Mouse (Mus musculus) midbrain, embryonic 10.5 days (tissue): ENCODE data around the gene Timm22. TPM values are rescaled to one million over a fixed set of nuclear protein-coding genes. Genes with fewer than 3 reads are reported as not detected.
A peak's percentile ranks its signal among the peaks of the same experiment; 100 is the strongest.

Experiments used
- DNase-seq: peaks from one replicate; pipeline ENCODE4 v3.0.0-alpha.2; 2017; ENCODE audit warnings: low spot score
- H3K27ac ChIP-seq: fragments of 300-500 bp; sonication (generic); replicated peaks from 2 replicates; pipeline ENCODE4 v1.5.1; 2016; ENCODE audit warnings: mild to moderate bottlenecking
- H3K27me3 ChIP-seq: fragments of 300-500 bp; sonication (generic); 2 replicates; pipeline ENCODE4 v1.6.1; 2016; ENCODE audit warnings: low read depth, mild to moderate bottlenecking; ENCODE audit not compliant: poor library complexity, severe bottlenecking
- H3K36me3 ChIP-seq: fragments of 300-500 bp; sonication (generic); 2 replicates; pipeline ENCODE4 v1.6.1; 2016; ENCODE audit warnings: mild to moderate bottlenecking, moderate library complexity
- H3K4me1 ChIP-seq: fragments of 300-500 bp; sonication (generic); 2 replicates; pipeline ENCODE4 v1.6.1; 2016
- H3K4me3 ChIP-seq: fragments of 300-500 bp; sonication (generic); 2 replicates; pipeline ENCODE4 v1.5.1; 2016; ENCODE audit warnings: mild to moderate bottlenecking, moderate library complexity
- H3K9me3 ChIP-seq: fragments of 300-500 bp; sonication (generic); replicated peaks from 2 replicates; pipeline ENCODE4 v1.6.1; 2016; ENCODE audit warnings: mild to moderate bottlenecking
- WGBS: fragments of 180-500 bp; shearing (Covaris S2); methylation state at CpG from one replicate; pipeline ENCODE4 v1.1.7; 2016; 5-methylcytosine and 5-hydroxymethylcytosine counted together
- polyA plus RNA-seq: library from polyadenylated mRNA; unstranded; fragments of >200 nt; fragmentation: Nextera tagmentation; extraction: Ambion mirVana; gene quantifications from 2 replicates; pipeline ENCODE4 v1.2.1, GENCODE M21; 2016

Gene Timm22
- polyA plus RNA-seq, 1 experiment from 2014 or later: 128 TPM

DNA sequence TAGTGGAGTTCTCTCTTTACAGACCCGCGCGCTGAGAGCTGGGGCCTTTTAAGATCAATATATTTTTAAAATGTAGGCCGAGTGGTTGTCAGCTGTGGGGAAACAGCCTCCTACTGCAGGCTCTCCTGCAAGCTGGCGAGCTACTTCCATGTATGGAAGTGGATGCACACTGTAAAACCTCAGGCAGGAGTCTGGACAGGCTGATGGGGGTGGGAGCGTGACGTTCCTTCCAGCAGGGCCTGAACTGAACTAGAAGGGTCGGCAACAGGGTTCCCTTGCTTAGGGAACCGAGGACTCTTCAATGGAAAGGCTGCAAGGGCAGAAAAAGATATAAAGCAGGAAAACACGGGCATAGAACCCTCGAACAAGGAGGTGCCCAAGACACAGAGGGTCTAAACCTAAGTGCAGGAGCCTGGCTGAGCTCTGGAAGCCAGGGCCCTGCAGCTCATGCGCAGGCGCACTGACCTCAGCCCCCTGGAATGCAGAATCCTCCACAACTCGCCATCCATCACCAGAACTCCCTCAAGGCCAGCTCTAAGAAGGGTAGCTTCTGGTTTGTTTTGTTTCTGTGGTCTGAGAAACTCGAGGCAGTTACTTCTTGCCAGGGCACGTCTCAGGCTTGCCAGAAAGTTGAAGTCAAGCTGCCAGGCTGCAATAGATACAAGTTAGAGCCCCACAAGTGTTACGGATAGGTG is 32.1 kb upstream of the Timm22 start:
- Histone ChIP-seq H3K36me3 (peaks cover 19% of the 10 kb centered on the region), H3K4me1 (peaks cover 83% of the 10 kb centered on the region), H3K9me3 (no peaks in the 10 kb centered on the region), H3K4me3 (no peak overlapping the region), H3K27me3 (no peaks in the 10 kb centered on the region), H3K27ac (peak overlapping the region; percentile 61)
- peak; percentile 40 for DNase-seq
- WGBS: 74% methylated on average over 17 of the region's 17 CpGs

- Histone ChIP-seq H3K4me1 (peaks cover 84% of the 10 kb centered on the region), H3K27ac (no peak overlapping the region), H3K27me3 (no peaks in the 10 kb centered on the region), H3K36me3 (peaks cover 26% of the 10 kb centered on the region), H3K9me3 (no peaks in the 10 kb centered on the region), H3K4me3 (no peak overlapping the region)
- no peak for DNase-seq
- WGBS: 92% methylated on average over 3 of the region's 3 CpGs
Observed at GRCm38 (mm10) chr11:76376425-76376824, 30.3 kb upstream of the Timm22 start.

- H3K27me3 ChIP-seq: no peaks in the 10 kb centered on the region
- DNase-seq: no peak
- H3K27ac ChIP-seq: peak overlapping the region; percentile 75
- H3K36me3 ChIP-seq: peaks cover 14% of the 10 kb centered on the region
- WGBS: 46% methylated on average over 11 of the region's 11 CpGs
- H3K4me3 ChIP-seq: no peak overlapping the region
- no peaks in the 10 kb centered on the region for H3K9me3 ChIP-seq
- peaks cover 85% of the 10 kb centered on the region for H3K4me1 ChIP-seq
Observed at GRCm38 (mm10) chr11:76379921-76380544, 26.7 kb upstream of the Timm22 start.

DNA sequence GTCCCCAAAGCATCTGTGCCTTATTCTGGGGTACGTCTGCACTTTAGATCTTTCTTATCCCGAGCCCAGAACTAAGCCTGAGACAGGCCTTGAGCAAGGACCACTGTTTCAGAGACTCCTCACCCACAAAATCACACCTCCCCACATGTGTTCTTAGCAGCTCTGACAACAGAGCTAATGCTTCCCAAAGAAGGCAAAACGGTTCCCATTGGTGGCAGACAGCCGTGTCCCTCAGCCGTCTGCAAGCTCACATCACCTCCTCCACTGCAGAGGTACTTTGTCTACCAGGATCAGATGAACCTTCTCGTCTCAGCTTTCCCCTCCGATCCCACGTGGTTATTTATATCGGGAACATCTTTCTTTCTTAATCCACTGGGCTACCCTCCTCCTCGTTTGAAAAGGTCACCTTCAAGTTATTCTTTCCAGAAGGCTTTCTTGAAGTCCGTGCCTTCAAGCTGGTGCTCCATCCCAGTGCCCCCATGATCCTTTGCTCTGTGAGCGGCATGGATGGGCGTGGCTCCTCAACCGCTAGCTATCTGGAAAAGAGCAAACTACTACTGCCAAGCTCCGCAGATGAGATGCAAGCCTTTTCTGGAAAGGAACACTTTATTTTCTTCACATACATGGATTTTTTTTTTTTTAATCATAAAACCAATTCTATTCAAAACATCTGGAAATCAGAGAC is 25.4 kb upstream of the Timm22 start:
- 86% methylated on average over 15 of the region's 15 CpGs for WGBS
- Histone ChIP-seq H3K36me3 (peaks cover 13% of the 10 kb centered on the region), H3K4me1 (peaks cover 87% of the 10 kb centered on the region), H3K9me3 (no peaks in the 10 kb centered on the region), H3K27ac (peak overlapping the region; percentile 33), H3K27me3 (no peaks in the 10 kb centered on the region), H3K4me3 (no peak overlapping the region)
- DNase-seq: no peak

DNA sequence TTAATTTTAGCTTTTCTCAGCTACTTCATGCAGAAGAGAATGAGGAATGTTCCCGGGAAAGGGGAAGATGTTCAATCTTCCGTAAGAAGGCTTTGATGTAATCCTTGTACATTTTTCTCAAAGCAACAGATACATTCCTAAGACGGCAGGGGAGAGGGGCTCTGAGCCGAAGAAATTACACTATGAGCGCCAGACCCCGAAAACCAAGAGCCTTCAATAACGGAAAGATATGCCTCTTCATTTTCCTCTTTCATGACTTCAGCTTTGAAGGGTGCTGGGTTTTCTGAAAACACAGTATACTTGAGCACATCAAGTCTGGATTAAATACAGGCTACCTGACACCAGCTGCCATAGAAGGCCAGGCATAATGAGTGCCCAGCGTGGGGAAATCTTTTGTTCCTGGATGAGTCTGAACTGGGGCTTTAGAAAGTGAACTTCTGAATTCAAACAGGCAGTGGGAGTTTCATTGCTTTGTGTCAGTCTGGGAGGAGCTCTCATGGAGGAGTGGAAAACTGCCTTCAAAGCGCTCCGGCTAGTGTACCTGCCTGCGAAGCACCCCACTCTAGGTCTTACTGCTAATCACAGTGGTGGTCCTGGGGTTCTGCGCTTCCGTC is 23.9 kb upstream of the Timm22 start:
- WGBS: 33% methylated on average over 13 of the region's 13 CpGs
- Histone ChIP-seq H3K36me3 (peaks cover 18% of the 10 kb centered on the region), H3K4me3 (no peak overlapping the region; the same call in 1 of the 2 replicates), H3K27me3 (no peaks in the 10 kb centered on the region), H3K4me1 (peaks cover 80% of the 10 kb centered on the region), H3K9me3 (no peaks in the 10 kb centered on the region), H3K27ac (peak overlapping the region; percentile 79)
- peak; percentile 55 for DNase-seq

- Histone ChIP-seq H3K4me1 (peaks cover 85% of the 10 kb centered on the region), H3K27ac (peak overlapping the region; percentile 79), H3K4me3 (no peak overlapping the region), H3K27me3 (no peaks in the 10 kb centered on the region), H3K36me3 (peaks cover 13% of the 10 kb centered on the region), H3K9me3 (no peaks in the 10 kb centered on the region)
- WGBS: 74% methylated on average over 5 of the region's 5 CpGs
- DNase-seq: no peak
Observed at GRCm38 (mm10) chr11:76384307-76384706, 22.4 kb upstream of the Timm22 start.

DNA sequence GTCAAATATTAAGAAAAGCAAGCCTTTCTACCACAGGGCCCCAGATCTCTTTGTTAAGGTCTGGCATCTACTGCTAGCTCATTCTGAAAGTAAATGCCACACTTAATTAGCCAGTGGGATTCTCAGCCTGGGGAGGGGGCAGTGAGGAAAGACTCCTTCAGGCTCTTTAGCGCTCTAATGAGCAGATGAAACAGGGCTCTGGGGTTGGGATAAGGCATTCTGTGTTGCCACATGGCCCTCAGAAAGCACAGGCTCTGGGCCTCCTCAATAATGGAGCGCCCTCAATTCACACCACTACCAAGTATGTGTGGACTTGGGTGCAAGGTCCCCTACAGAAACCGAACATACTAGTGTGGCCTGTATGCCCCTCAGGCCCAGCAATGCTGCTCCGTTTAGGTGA is 21.7 kb upstream of the Timm22 start:
- peak overlapping the region; percentile 79 for H3K27ac ChIP-seq
- peaks cover 16% of the 10 kb centered on the region for H3K36me3 ChIP-seq
- H3K9me3 ChIP-seq: no peaks in the 10 kb centered on the region
- DNase-seq: no peak
- no peak overlapping the region for H3K4me3 ChIP-seq
- H3K27me3 ChIP-seq: no peaks in the 10 kb centered on the region
- WGBS: 63% methylated on average over 4 of the region's 4 CpGs
- peaks cover 85% of the 10 kb centered on the region for H3K4me1 ChIP-seq

DNA sequence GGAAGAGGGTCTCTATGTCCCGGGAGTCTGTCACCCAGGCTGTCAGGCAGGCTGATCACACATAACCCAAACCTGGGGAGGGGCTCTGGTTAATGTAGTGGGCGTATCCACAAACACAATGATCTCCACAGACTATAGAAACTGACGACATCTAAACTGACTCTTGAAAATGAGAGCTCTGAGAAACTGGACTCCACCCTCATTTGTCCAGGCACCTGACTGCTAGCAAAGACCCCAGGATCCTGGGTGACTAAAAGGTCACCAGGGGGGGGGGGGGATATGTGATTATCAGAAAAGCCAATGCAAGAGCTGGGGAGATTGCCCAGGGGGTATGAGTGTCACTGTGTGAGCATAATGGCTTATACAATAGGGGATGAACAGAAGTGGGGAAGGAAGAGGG is 21.0 kb upstream of the Timm22 start:
- DNase-seq: no peak
- H3K4me3 ChIP-seq: no peak overlapping the region

GRCm38 (mm10) chr11:76387097-76387496 is 19.7 kb upstream of the Timm22 start:
- Histone ChIP-seq H3K27me3 (no peaks in the 10 kb centered on the region), H3K36me3 (peaks cover 26% of the 10 kb centered on the region), H3K9me3 (peaks cover 15% of the 10 kb centered on the region), H3K4me1 (peaks cover 68% of the 10 kb centered on the region), H3K4me3 (no peak overlapping the region), H3K27ac (no peak overlapping the region)
- 89% methylated on average over 1 of the region's 1 CpGs for WGBS
- no peak for DNase-seq

More for the DNA sequence above, 21.0 kb upstream of the Timm22 start:
- H3K9me3 ChIP-seq: peaks cover 1% of the 10 kb centered on the region; the same call in 1 of the 2 replicates
- peaks cover 21% of the 10 kb centered on the region for H3K36me3 ChIP-seq
- WGBS: 44% methylated on average over 3 of the region's 3 CpGs
- peak overlapping the region; percentile 79 for H3K27ac ChIP-seq
- peaks cover 78% of the 10 kb centered on the region for H3K4me1 ChIP-seq
- H3K27me3 ChIP-seq: no peaks in the 10 kb centered on the region

GRCm38 (mm10) chr11:76388711-76389110 is 18.0 kb upstream of the Timm22 start:
- Histone ChIP-seq H3K27ac (peak overlapping the region; percentile 38), H3K36me3 (peaks cover 38% of the 10 kb centered on the region), H3K4me1 (peaks cover 55% of the 10 kb centered on the region), H3K9me3 (peaks cover 26% of the 10 kb centered on the region), H3K27me3 (no peaks in the 10 kb centered on the region), H3K4me3 (peak overlapping the region; percentile 18; the same call in 1 of the 2 replicates)
- no peak for DNase-seq
- 26% methylated on average over 7 of the region's 7 CpGs for WGBS

DNA sequence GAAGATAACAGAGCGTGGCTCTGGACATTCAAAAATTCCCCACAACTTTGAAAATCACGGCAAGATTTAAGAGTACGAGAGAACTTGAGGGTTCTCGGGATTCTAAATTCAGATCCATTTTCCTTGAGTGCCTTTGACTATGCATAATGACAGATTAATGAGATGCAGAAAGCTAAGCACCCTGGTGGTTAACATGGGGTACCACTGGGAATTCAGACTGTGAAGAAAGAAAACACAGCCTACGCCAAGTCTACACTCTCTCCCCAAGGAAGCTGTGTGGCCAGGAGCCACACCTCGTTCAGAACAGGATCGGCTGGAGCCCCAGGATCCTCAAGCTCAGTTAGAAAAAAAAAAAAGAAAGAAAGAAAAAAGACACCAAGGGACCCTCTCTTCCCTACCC is 14.2 kb upstream of the Timm22 start:
- no peak for DNase-seq
- Histone ChIP-seq H3K9me3 (peaks cover 26% of the 10 kb centered on the region), H3K27ac (no peak overlapping the region), H3K4me1 (peaks cover 51% of the 10 kb centered on the region), H3K4me3 (no peak overlapping the region), H3K27me3 (no peaks in the 10 kb centered on the region), H3K36me3 (peaks cover 45% of the 10 kb centered on the region)
- WGBS: 90% methylated on average over 7 of the region's 7 CpGs

DNA sequence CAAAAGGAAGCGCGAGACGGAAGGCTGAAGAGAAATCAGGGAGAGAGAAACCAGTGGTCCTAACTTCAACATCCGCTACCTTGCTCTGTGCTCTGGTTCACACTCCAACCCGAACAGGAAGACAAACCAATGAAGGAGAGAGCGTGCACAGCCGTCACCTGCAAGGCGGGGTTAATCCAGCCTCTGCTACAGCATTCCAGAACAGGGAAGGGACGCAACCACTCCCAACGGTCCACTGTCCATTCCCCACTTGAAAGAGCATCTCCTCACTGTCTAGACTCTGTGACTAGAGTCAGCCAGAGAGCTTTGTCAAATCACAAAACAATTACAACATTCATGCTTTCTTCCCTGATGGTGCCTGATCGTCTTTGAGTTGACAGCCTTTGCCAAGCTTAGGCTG is 13.8 kb upstream of the Timm22 start:
- Histone ChIP-seq H3K4me1 (peaks cover 51% of the 10 kb centered on the region), H3K9me3 (peaks cover 26% of the 10 kb centered on the region), H3K4me3 (no peak overlapping the region), H3K27me3 (no peaks in the 10 kb centered on the region), H3K36me3 (peaks cover 45% of the 10 kb centered on the region), H3K27ac (no peak overlapping the region)
- WGBS: 87% methylated on average over 11 of the region's 11 CpGs
- no peak for DNase-seq
